Mouse (Mus musculus) lung, adult 2 months (tissue): ENCODE results near the gene Wdr46.

ENCODE experiments used
- CTCF ChIP-seq: fragments of 200-500 bp; IDR thresholded peaks from 2 replicates; pipeline ENCODE4 v1.5.1; 2011; ENCODE audit warnings: mild to moderate bottlenecking, low read length, control low read depth; ENCODE audit not compliant: insufficient read depth
- POLR2A ChIP-seq: fragments of 200-500 bp; IDR thresholded peaks from 2 replicates; pipeline ENCODE4 v1.6.1; 2011; ENCODE audit warnings: low read depth, mild to moderate bottlenecking, control low read depth, low read length, borderline replicate concordance; ENCODE audit errors: extremely low read depth

GRCm38 (mm10) chr17:33909077-33909868 lies 31.2 kb upstream of the Wdr46 start, which contains the start of gene Daxx:
- no peak for TF ChIP-seq CTCF
- TF ChIP-seq POLR2A = peak; percentile 72; the same call in 1 of the 2 replicates
